Mouse (Mus musculus): ENCODE measurements around the gene Gm20458. TPM values are rescaled to one million over a fixed set of nuclear protein-coding genes. Genes with fewer than 3 reads are reported as not detected.

Gm20458 gene
- total RNA-seq, 2 experiments from 2014 or later, result 0.62 to 2.6 TPM

- DNase-seq, result no peak
- intact Hi-C loops (cut with DNase I; ENCODE audit: low total_unique reads), result no loop called here
These were observed 12.6 kb upstream of the Gm20458 start for GRCm38 (mm10) chr2:164448140-164448539.

GRCm38 (mm10) chr2:164448921-164449320 is 11.8 kb upstream of the Gm20458 start:
- intact Hi-C loops (cut with DNase I; ENCODE audit: low total_unique reads), result no loop called here
- DNase-seq, result no peak

- intact Hi-C loops (cut with DNase I; ENCODE audit: low total_unique reads), result no loop called here
These were observed 11.3 kb upstream of the Gm20458 start for GRCm38 (mm10) chr2:164449341-164450042.

GRCm38 (mm10) chr2:164452000-164452676 is 8.6 kb upstream of the Gm20458 start:
- no peak for DNase-seq
- intact Hi-C loops (cut with DNase I; ENCODE audit: low total_unique reads), result no loop called here

More at GRCm38 (mm10) chr2:164449341-164450042, 11.3 kb upstream of the Gm20458 start:
- no peak for DNase-seq

GRCm38 (mm10) chr2:164453047-164453757 is 7.6 kb upstream of the Gm20458 start:
- DNase-seq, result no peak
- intact Hi-C loops (cut with DNase I; ENCODE audit: low total_unique reads), result no loop called here

- intact Hi-C loops (cut with DNase I; ENCODE audit: low total_unique reads), result no loop called here
- DNase-seq, result no peak
These were observed 6.8 kb upstream of the Gm20458 start for GRCm38 (mm10) chr2:164453887-164454500.

GRCm38 (mm10) chr2:164454846-164455245 is 5.9 kb upstream of the Gm20458 start:
- peak; percentile 66 for DNase-seq
- intact Hi-C loops (cut with DNase I; ENCODE audit: low total_unique reads), result no loop called here

- intact Hi-C loops (cut with DNase I; ENCODE audit: low total_unique reads), result no loop called here
- peak; percentile 60 for DNase-seq
These were observed 5.2 kb upstream of the Gm20458 start for GRCm38 (mm10) chr2:164455421-164456190.

- intact Hi-C loops (cut with DNase I; ENCODE audit: low total_unique reads), result no loop called here
- DNase-seq, result no peak
These were observed 4.4 kb upstream of the Gm20458 start for GRCm38 (mm10) chr2:164456413-164456812.

GRCm38 (mm10) chr2:164456864-164457300 is 3.9 kb upstream of the Gm20458 start, which contains the start of gene Sys1:
Gene Sys1 (plus strand): TSS chr2:164456964.
- no peak for DNase-seq
- intact Hi-C loops (cut with DNase I; ENCODE audit: low total_unique reads), result no loop called here

- no peak for DNase-seq
- intact Hi-C loops (cut with DNase I; ENCODE audit: low total_unique reads), result no loop called here
These were observed 2.8 kb upstream of the Gm20458 start for GRCm38 (mm10) chr2:164457942-164458341.

GRCm38 (mm10) chr2:164458535-164458934 is 2.2 kb upstream of the Gm20458 start:
- intact Hi-C loops (cut with DNase I; ENCODE audit: low total_unique reads), result no loop called here
- no peak for DNase-seq

GRCm38 (mm10) chr2:164465161-164465560 is 4.4 kb downstream of the Gm20458 start:
- DNase-seq, result no peak
- intact Hi-C loops (cut with DNase I; ENCODE audit: low total_unique reads), result no loop called here

- intact Hi-C loops (cut with DNase I; ENCODE audit: low total_unique reads), result no loop called here
- no peak for DNase-seq
These were observed 6.0 kb downstream of the Gm20458 start for GRCm38 (mm10) chr2:164466787-164467186.

GRCm38 (mm10) chr2:164470254-164470653 is 9.5 kb downstream of the Gm20458 start:
- intact Hi-C loops (cut with DNase I; ENCODE audit: low total_unique reads), result loop anchor here (5.0 kb wide), 1 partner anchor 42 kb away; no protein-coding TSS in a partner anchor
- DNase-seq, result peak; percentile 42

GRCm38 (mm10) chr2:164473624-164474023 is 12.9 kb downstream of the Gm20458 start, which contains the start of gene Trp53tg5:
Gene Trp53tg5 (minus strand): TSS chr2:164473724.
- intact Hi-C loops (cut with DNase I; ENCODE audit: low total_unique reads), result loop anchor here (5.0 kb wide), 1 partner anchor 39 kb away; no protein-coding TSS in a partner anchor
- no peak for DNase-seq

GRCm38 (mm10) chr2:164485681-164486257 is 25.0 kb downstream of the Gm20458 start, which contains the start of gene Dbndd2:
Gene Dbndd2 (plus strand): TSS chr2:164486106.
- peak; percentile 45 for DNase-seq
- intact Hi-C loops (cut with DNase I; ENCODE audit: low total_unique reads), result no loop called here

Data from gastrocnemius, postnatal 14 days (tissue).